Comparison of ENCODE assay signal across 8 mouse cellular contexts in genomic region chr2:25355419-25356066, GRCm38 (mm10). TPM values are rescaled to one million over a fixed set of nuclear protein-coding genes. Genes with fewer than 3 reads are reported as not detected.
DNase-seq lines count a peak whose midpoint lies in the region; ATAC-seq and TF ChIP-seq lines count a peak whose summit lies in the region.

No protein-coding gene starts in this region.

- H3K27ac ChIP-seq in kidney, adult 2 months (ENCODE audit: insufficient read depth, low read depth, low read length): no peak overlapping the region
- H3K27ac ChIP-seq in brown adipose tissue, adult 24 weeks (replicated peaks; ENCODE audit: low read depth, low read length): no peak overlapping the region
- no peak overlapping the region for H3K27ac ChIP-seq in hindbrain, embryonic 13.5 days
- no peak overlapping the region for H3K27ac ChIP-seq in midbrain, embryonic 13.5 days

- H3K4me3 ChIP-seq in kidney, adult 2 months (ENCODE audit: insufficient read depth, low read depth, low read length): peak overlapping the region; percentile 66
- H3K4me3 ChIP-seq in brown adipose tissue, adult 24 weeks (ENCODE audit: insufficient read depth, low read depth, low read length): peak overlapping the region; percentile 58
- peak overlapping the region; percentile 53 for H3K4me3 ChIP-seq in hindbrain, embryonic 13.5 days
- H3K4me3 ChIP-seq in midbrain, embryonic 13.5 days (replicated peaks): peak overlapping the region; percentile 55

- H3K4me1 ChIP-seq in kidney, adult 2 months (ENCODE audit: control insufficient read depth, insufficient read depth, low read length): peaks cover 9% of the 10 kb centered on the region; the same call in 1 of the 2 replicates
- H3K4me1 ChIP-seq in brown adipose tissue, adult 24 weeks (ENCODE audit: control insufficient read depth, insufficient read depth, insufficient read length, low read length): peaks cover 7% of the 10 kb centered on the region
- H3K4me1 ChIP-seq in hindbrain, embryonic 13.5 days (replicated peaks): peaks cover 28% of the 10 kb centered on the region
- H3K4me1 ChIP-seq in midbrain, embryonic 13.5 days (replicated peaks): peaks cover 24% of the 10 kb centered on the region

- no peak for DNase-seq in kidney, adult 2 months
- DNase-seq in kidney, postnatal 4 days: no peak
- no peak for DNase-seq in spleen, adult 12 weeks (ENCODE audit: low spot score)
- DNase-seq in layer of hippocampus, adult 11-12 months (ENCODE audit: low spot score): no peak
- DNase-seq in right cerebral cortex, postnatal 25 days: no peak

- 38% methylated on average over 18 of the region's 18 CpGs for WGBS in kidney, adult 2 months
- 38% methylated on average over 18 of the region's 18 CpGs for WGBS in hindbrain, embryonic 13.5 days
- 38% methylated on average over 18 of the region's 18 CpGs for WGBS in midbrain, embryonic 13.5 days

- peak overlapping the region; percentile 77 for H3K4me2 ChIP-seq in hindbrain, embryonic 13.5 days
- peak overlapping the region; percentile 91 for H3K4me2 ChIP-seq in midbrain, embryonic 13.5 days (replicated peaks)

- ATAC-seq in hindbrain, embryonic 13.5 days (ENCODE audit: low FRiP score): peak; percentile 43; the same call in 1 of the 2 replicates
- peak; percentile 38; the same call in 1 of the 2 replicates for ATAC-seq in midbrain, embryonic 13.5 days

- TF ChIP-seq CTCF in kidney, adult 2 months (conservative IDR thresholded peaks at IDR 0.05; ENCODE audit: insufficient read depth, insufficient read length, low read depth, low read length): no peak

- peak overlapping the region; percentile 77 for H3K9ac ChIP-seq in hindbrain, embryonic 13.5 days
- peak overlapping the region; percentile 60 for H3K9ac ChIP-seq in midbrain, embryonic 13.5 days (replicated peaks)

- no peak for TF ChIP-seq POLR2A in kidney, adult 2 months (IDR thresholded peaks at IDR 0.05; ENCODE audit: low read depth, low read length)

- no peaks in the 10 kb centered on the region for H3K9me3 ChIP-seq in hindbrain, embryonic 13.5 days
- no peaks in the 10 kb centered on the region for H3K9me3 ChIP-seq in midbrain, embryonic 13.5 days

- H3K36me3 ChIP-seq in kidney, adult 2 months (ENCODE audit: control insufficient read depth, insufficient read depth, low read length): no peaks in the 10 kb centered on the region
- peaks cover 38% of the 10 kb centered on the region for H3K36me3 ChIP-seq in hindbrain, embryonic 13.5 days
- peaks cover 35% of the 10 kb centered on the region for H3K36me3 ChIP-seq in midbrain, embryonic 13.5 days

- no peaks in the 10 kb centered on the region for H3K27me3 ChIP-seq in kidney, adult 2 months (replicated peaks; ENCODE audit: control insufficient read depth, insufficient read depth, low read length)
- no peaks in the 10 kb centered on the region for H3K27me3 ChIP-seq in hindbrain, embryonic 13.5 days
- no peaks in the 10 kb centered on the region for H3K27me3 ChIP-seq in midbrain, embryonic 13.5 days

RNA-seq across cellular contexts. Expression of gene Dpp7, which starts 0.6 kb away (rescaled TPM):
- polyA plus RNA-seq in kidney, adult 2 months (2012; rRNA removed): 167 and 171 TPM in 2 replicates
- 11.1 and 15.0 TPM in 2 replicates for polyA plus RNA-seq in brown adipose tissue, adult 24 weeks (2012; ENCODE audit: insufficient read depth, insufficient read length, missing spikeins)
- 22.8 and 23.0 TPM in 2 replicates for polyA plus RNA-seq in hindbrain, embryonic 13.5 days (2015; fragmentation: Nextera tagmentation; extraction: Ambion mirVana)
- 19.9 and 23.7 TPM in 2 replicates for polyA plus RNA-seq in midbrain, embryonic 13.5 days (2015; fragmentation: Nextera tagmentation; extraction: Ambion mirVana)

RNA-seq across cellular contexts. Expression of gene Uap1l1, which starts 9.9 kb away (rescaled TPM):
- 125 and 133 TPM in 2 replicates for polyA plus RNA-seq in kidney, adult 2 months (2012; rRNA removed)
- 6.1 and 9.1 TPM in 2 replicates for polyA plus RNA-seq in brown adipose tissue, adult 24 weeks (2012; ENCODE audit: insufficient read depth, insufficient read length, missing spikeins)
- polyA plus RNA-seq in hindbrain, embryonic 13.5 days (2015; fragmentation: Nextera tagmentation; extraction: Ambion mirVana): 5.2 and 6.2 TPM in 2 replicates
- polyA plus RNA-seq in midbrain, embryonic 13.5 days (2015; fragmentation: Nextera tagmentation; extraction: Ambion mirVana): 3.9 and 4.4 TPM in 2 replicates

RNA-seq across cellular contexts. Expression of gene Sapcd2, which starts 16.6 kb away (rescaled TPM):
- 0.20 and 0.34 TPM in 2 replicates for polyA plus RNA-seq in kidney, adult 2 months (2012; rRNA removed)
- polyA plus RNA-seq in brown adipose tissue, adult 24 weeks (2012; ENCODE audit: insufficient read depth, insufficient read length, missing spikeins): not detected in 2 replicates
- 9.6 and 16.5 TPM in 2 replicates for polyA plus RNA-seq in hindbrain, embryonic 13.5 days (2015; fragmentation: Nextera tagmentation; extraction: Ambion mirVana)
- 23.1 and 25.5 TPM in 2 replicates for polyA plus RNA-seq in midbrain, embryonic 13.5 days (2015; fragmentation: Nextera tagmentation; extraction: Ambion mirVana)

RNA-seq across cellular contexts. Expression of gene Man1b1, which starts 23.4 kb away (rescaled TPM):
- 16.6 and 19.6 TPM in 2 replicates for polyA plus RNA-seq in kidney, adult 2 months (2012; rRNA removed)
- polyA plus RNA-seq in brown adipose tissue, adult 24 weeks (2012; ENCODE audit: insufficient read depth, insufficient read length, missing spikeins): 11.3 and 16.0 TPM in 2 replicates
- 50.0 and 59.8 TPM in 2 replicates for polyA plus RNA-seq in hindbrain, embryonic 13.5 days (2015; fragmentation: Nextera tagmentation; extraction: Ambion mirVana)
- 60.0 and 66.4 TPM in 2 replicates for polyA plus RNA-seq in midbrain, embryonic 13.5 days (2015; fragmentation: Nextera tagmentation; extraction: Ambion mirVana)

RNA-seq across cellular contexts. Expression of gene Grin1, which starts 36.6 kb away (rescaled TPM):
- 0.34 and 0.41 TPM in 2 replicates for polyA plus RNA-seq in kidney, adult 2 months (2012; rRNA removed)
- polyA plus RNA-seq in brown adipose tissue, adult 24 weeks (2012; ENCODE audit: insufficient read depth, insufficient read length, missing spikeins): not detected in 2 replicates
- polyA plus RNA-seq in hindbrain, embryonic 13.5 days (2015; fragmentation: Nextera tagmentation; extraction: Ambion mirVana): 22.5 and 24.5 TPM in 2 replicates
- 17.5 and 19.0 TPM in 2 replicates for polyA plus RNA-seq in midbrain, embryonic 13.5 days (2015; fragmentation: Nextera tagmentation; extraction: Ambion mirVana)

Comparison
In these comparisons a context has a peak if more than half of its experiments do, and no peak if none do; other contexts are left out.
1. RNA of gene Uap1l1, which starts 9.9 kb away (polyA plus RNA-seq): 125 to 133 TPM in kidney, adult 2 months; 6.1 to 9.1 TPM in brown adipose tissue, adult 24 weeks, 5.2 to 6.2 TPM in hindbrain, embryonic 13.5 days and 3.9 to 4.4 TPM in midbrain, embryonic 13.5 days; every median in the first group is over 10 times any median in the second.
2. Peak in every context shown above with its lines, with median percentiles within 50 percentile points of each other: H3K4me3 ChIP-seq.